Mouse (Mus musculus): Measurements from ENCODE around the gene Snrnp70.

DNA sequence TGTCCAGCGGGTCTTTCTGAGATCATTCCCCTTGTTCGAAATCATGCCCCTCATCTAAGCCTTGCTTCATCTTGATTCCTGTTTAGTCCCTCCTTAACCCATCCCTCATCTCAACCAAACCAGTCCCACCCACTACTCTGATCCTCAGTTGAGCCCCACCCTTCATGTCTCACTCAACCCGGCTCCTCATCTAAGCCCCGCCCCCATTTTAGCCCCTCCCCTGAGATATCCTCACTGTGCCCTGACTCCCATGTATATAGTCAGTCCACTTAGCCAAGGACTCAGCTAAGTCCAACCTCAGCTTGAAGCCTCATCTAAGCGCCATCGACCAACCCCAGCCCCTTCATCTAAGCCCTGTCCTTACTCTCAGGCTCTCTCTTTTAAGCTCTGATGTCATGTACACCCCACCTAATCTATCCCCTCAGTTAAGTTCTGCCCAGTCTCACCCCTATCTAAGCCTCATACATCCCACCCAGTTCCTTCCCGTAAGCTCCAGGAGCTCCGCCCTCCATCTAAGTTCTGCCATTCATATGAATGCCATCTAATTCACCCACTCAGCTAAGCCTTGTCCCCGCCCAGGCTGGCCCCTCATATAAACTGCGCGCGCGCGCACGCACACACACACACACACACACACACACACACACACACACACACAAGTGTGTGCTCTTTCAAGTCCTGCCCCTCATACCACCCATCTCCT lies 40.1 kb downstream of the Snrnp70 start:
- TF ChIP-seq CTCF (conservative IDR thresholded peaks at IDR 0.05; ENCODE audit: low read length) (no peak), POU5F1 (IDR thresholded peaks at IDR 0.05; ENCODE audit: borderline replicate concordance, low read length) (no peak)
